Mouse (Mus musculus) adrenal gland, postnatal 4 days (tissue): ENCODE data around the gene Hsd3b4. TPM values are rescaled to one million over a fixed set of nuclear protein-coding genes. Genes with fewer than 3 reads are reported as not detected.
"Not testable (repeated sequence)": the region's sequence is repeated elsewhere in the genome, so short reads cannot be mapped to it uniquely, and the experiment has no call there.

Source experiments
- DNase-seq, 2 experiments: peaks; one replicate each; pipeline ENCODE4 v3.0.0; 2021 to 2022; ENCODE audit warnings: low spot score in 2 of 2, mixed read lengths in 2 of 2
- long read RNA-seq, 2 experiments: library from polyadenylated mRNA; stranded (forward); transcript quantifications; one replicate each; pipeline ENCODE4 v2.0.0; 2021
- total RNA-seq, 2 experiments: library from RNA; stranded (reverse); gene quantifications; 2 replicates each; pipeline ENCODE4 v1.2.3; 2021

Gene Hsd3b4
- 1 to 10 TPM in 1 of 2 experiments, not detected in 1; 1.1 TPM for total RNA-seq
- long read RNA-seq, experiment 1, result 0 reads
- long read RNA-seq, experiment 2, partial matches to known transcripts, result 0 of 6 reads
- long read RNA-seq, experiment 2, other reads (novel, unspliced or antisense), result 5 of 6 reads

DNA sequence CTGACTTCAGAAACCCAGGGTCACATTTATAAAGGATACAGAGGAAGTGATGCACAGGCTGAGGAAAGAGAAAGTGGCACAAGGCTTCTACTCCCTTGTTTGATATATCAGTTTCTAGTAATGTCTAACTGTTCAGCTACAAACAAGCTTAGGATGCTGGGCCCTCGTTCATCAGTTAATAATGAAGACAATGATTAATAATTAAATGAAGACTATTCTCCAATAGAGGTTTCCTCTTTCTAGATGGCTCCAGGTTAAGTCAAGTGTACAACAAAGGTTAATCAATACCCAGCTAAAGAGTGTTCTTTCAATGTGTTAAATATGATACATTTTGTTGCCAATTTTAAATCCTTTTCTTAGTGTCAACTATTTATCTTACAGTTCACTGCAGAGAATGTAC, at the start of gene Hsd3b4:
TSS of gene Hsd3b4 (minus strand) at position 101 of the 400 bp plus-strand sequence.
- not testable (repeated sequence) for DNase-seq

DNA sequence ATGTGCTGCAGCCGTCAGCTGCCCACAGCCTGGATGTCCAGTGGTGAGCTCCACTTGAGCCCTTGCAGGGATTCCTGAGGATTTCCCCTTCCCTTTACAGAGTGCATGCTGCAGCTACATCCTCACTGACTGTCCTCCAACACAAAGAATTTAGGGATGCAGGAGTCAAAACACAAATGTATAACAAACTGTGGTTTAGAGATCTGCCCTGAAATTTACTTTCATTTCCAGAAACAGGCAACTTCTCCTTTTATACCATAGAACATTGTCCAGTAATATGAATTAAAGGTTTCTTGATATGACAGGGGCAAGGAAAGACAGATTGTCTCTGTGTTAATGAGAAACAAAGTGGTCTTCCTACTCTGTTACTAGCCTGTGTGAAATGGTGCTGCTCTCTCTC, 40.5 kb upstream of the Hsd3b4 start:
- not testable (repeated sequence) for DNase-seq

DNA sequence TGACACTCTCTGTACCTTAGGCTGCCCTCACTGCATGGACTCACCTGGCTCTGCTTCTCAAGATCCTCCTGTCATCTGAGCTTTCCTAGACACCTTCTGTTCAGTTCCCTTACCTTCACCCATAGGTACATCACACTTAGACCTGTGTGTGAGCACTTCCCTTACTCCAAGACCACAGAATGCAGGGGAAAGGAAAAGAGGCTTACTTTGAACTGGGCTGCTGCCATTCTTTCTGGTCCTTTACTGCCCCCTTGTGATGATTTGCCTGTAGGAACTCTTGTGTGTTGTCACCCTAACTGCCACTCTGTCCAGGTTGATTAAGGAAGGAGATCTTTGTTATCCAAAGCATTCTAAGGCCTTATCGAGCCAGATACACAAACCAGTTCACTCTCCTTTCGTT, 39.9 kb upstream of the Hsd3b4 start:
- DNase-seq, result not testable (repeated sequence)

DNA sequence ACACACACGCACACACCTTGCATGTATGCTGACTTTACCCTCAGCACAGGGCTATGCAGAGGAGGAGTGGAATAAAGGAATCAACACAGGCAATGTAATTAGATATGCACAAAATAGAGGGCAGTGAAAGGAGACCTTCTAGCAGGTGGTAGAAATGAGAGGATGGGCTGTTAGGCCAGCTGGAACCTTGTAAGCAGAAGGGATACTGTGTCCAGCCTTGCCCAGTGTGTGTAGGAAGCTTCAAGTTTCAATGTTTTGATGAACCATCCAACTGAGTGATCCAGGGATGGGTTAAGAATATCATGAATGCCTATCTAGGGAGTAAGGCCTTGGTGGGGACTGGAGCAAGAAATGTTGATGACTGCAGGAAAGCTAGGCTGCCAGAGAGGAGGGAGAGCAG, 38.2 kb upstream of the Hsd3b4 start:
- DNase-seq, result not testable (repeated sequence)

DNA sequence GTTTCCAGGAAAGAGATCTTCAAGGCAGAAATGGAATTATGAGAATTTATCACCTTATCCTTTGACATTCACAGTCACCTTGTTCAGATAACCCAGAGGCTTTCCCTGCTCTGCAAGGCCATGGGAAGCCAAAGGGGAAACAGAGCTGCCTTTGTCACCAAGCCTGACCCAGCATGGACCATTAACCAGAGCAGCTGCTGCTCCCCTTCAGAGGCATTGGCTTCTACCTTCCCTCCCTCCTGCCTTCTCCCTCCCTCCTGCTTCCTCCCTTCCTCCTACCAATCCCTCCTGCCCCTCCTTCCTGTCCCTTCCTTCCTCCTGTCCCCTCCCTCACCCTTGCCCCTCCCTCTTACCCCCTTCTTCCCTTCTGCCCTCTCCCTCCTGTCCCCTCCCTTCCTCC, 37.3 kb upstream of the Hsd3b4 start:
- DNase-seq, result not testable (repeated sequence)

DNA sequence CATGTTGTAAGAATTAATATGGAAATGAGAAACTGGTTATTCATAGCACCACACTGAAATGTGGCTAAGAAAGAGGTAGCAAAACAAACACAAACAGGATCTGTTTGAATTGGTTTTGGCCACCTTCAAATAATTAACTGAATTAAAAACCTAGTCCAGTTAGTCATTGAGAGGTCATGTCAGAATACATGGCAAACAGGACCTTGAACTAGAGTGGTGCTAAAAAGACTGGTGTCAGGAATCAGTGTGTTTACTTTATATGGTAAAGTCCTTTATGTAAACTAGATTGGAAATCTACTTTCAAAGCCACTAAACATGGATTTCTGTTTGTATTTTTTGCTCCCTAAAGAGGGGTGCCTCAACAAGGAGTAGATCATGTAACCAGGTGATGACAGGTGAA, 14.7 kb upstream of the Hsd3b4 start:
- not testable (repeated sequence) for DNase-seq

DNA sequence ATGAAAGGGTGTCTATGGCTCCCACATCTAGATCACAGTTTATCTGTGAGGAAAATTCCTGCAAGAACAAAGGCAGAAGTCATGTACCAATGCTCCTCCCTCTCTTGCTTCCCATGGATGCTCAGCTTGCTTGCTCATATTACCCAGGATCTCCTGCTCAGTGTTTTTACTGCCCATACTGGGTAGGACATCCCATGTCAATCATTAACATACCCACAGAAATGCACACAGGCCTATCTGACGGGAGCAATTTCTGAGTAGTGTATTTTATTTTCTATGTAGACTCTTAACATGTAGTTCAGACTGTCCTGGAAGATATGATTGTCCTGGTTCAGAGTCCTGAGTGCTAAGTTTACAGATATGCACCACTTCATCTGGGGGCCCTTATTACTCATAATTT, 14.2 kb upstream of the Hsd3b4 start:
- not testable (repeated sequence) for DNase-seq

DNA sequence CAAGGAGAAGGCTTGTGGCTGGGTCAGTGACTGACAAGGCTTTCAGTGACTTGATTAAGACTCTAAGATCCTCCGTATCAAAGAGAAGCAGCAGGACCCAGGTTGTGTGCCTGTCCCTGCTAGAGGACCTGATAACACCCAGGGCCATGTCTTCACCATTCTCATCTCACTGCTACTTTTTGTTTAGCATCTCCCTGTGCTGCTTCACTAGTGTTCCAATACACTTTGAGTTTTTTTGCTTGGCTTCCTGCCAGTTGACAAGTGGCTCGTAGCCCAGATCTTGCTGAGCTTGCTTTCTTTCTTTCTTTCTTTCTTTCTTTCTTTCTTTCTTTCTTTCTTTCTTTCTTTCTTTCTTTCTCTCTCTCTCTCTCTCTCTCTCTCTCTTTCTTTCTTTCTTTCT, 12.5 kb upstream of the Hsd3b4 start:
- not testable (repeated sequence) for DNase-seq

DNA sequence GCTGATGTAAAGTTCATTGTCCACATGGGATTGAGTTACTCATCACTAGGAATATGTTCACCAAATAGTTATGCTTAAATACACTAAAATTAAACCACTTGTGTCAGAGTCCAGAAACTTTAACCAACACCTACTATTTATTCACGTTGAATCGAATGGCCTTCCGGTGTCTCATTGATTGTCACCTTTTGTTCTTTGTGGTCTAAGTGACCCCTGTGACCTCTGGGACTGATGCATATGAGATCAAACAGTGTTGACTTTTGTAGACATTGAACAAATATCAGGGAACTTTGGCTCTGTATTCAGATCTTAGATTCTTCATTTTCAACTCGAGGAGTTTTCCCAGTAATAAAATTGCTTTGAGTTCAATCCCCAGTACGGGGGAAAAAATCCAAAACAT, 3.1 kb downstream of the Hsd3b4 start:
- not testable (repeated sequence) for DNase-seq

DNA sequence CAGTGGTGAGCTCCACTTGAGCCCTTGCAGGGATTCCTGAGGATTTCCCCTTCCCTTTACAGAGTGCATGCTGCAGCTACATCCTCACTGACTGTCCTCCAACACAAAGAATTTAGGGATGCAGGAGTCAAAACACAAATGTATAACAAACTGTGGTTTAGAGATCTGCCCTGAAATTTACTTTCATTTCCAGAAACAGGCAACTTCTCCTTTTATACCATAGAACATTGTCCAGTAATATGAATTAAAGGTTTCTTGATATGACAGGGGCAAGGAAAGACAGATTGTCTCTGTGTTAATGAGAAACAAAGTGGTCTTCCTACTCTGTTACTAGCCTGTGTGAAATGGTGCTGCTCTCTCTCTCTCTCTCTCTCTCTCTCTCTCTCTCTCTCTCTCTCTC, 12.9 kb downstream of the Hsd3b4 start:
- DNase-seq, result not testable (repeated sequence)

DNA sequence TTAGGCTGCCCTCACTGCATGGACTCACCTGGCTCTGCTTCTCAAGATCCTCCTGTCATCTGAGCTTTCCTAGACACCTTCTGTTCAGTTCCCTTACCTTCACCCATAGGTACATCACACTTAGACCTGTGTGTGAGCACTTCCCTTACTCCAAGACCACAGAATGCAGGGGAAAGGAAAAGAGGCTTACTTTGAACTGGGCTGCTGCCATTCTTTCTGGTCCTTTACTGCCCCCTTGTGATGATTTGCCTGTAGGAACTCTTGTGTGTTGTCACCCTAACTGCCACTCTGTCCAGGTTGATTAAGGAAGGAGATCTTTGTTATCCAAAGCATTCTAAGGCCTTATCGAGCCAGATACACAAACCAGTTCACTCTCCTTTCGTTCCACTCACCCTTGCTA, 13.6 kb downstream of the Hsd3b4 start:
- DNase-seq, result not testable (repeated sequence)

DNA sequence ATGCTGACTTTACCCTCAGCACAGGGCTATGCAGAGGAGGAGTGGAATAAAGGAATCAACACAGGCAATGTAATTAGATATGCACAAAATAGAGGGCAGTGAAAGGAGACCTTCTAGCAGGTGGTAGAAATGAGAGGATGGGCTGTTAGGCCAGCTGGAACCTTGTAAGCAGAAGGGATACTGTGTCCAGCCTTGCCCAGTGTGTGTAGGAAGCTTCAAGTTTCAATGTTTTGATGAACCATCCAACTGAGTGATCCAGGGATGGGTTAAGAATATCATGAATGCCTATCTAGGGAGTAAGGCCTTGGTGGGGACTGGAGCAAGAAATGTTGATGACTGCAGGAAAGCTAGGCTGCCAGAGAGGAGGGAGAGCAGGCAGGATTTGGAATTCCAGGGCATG, 15.3 kb downstream of the Hsd3b4 start:
- not testable (repeated sequence) for DNase-seq

DNA sequence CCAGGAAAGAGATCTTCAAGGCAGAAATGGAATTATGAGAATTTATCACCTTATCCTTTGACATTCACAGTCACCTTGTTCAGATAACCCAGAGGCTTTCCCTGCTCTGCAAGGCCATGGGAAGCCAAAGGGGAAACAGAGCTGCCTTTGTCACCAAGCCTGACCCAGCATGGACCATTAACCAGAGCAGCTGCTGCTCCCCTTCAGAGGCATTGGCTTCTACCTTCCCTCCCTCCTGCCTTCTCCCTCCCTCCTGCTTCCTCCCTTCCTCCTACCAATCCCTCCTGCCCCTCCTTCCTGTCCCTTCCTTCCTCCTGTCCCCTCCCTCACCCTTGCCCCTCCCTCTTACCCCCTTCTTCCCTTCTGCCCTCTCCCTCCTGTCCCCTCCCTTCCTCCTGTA, 16.1 kb downstream of the Hsd3b4 start:
- not testable (repeated sequence) for DNase-seq

DNA sequence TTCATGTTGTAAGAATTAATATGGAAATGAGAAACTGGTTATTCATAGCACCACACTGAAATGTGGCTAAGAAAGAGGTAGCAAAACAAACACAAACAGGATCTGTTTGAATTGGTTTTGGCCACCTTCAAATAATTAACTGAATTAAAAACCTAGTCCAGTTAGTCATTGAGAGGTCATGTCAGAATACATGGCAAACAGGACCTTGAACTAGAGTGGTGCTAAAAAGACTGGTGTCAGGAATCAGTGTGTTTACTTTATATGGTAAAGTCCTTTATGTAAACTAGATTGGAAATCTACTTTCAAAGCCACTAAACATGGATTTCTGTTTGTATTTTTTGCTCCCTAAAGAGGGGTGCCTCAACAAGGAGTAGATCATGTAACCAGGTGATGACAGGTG, 38.8 kb downstream of the Hsd3b4 start:
- DNase-seq, result not testable (repeated sequence)

DNA sequence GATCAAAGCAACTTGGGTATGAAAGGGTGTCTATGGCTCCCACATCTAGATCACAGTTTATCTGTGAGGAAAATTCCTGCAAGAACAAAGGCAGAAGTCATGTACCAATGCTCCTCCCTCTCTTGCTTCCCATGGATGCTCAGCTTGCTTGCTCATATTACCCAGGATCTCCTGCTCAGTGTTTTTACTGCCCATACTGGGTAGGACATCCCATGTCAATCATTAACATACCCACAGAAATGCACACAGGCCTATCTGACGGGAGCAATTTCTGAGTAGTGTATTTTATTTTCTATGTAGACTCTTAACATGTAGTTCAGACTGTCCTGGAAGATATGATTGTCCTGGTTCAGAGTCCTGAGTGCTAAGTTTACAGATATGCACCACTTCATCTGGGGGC, 39.3 kb downstream of the Hsd3b4 start:
- not testable (repeated sequence) for DNase-seq

DNA sequence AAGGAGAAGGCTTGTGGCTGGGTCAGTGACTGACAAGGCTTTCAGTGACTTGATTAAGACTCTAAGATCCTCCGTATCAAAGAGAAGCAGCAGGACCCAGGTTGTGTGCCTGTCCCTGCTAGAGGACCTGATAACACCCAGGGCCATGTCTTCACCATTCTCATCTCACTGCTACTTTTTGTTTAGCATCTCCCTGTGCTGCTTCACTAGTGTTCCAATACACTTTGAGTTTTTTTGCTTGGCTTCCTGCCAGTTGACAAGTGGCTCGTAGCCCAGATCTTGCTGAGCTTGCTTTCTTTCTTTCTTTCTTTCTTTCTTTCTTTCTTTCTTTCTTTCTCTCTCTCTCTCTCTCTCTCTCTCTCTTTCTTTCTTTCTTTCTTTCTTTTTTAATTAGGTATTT, 41.0 kb downstream of the Hsd3b4 start:
- DNase-seq, result not testable (repeated sequence)

DNA sequence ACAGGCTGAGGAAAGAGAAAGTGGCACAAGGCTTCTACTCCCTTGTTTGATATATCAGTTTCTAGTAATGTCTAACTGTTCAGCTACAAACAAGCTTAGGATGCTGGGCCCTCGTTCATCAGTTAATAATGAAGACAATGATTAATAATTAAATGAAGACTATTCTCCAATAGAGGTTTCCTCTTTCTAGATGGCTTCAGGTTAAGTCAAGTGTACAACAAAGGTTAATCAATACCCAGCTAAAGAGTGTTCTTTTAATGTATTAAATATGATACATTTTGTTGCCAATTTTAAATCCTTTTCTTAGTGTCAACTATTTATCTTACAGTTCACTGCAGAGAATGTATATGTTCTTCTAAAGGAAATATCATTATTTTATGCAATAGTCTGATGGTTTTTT, 53.3 kb downstream of the Hsd3b4 start, which contains the start of gene Gm4450:
TSS of gene Gm4450 (minus strand) at position 101 of the 400 bp plus-strand sequence.
- DNase-seq, result not testable (repeated sequence)

DNA sequence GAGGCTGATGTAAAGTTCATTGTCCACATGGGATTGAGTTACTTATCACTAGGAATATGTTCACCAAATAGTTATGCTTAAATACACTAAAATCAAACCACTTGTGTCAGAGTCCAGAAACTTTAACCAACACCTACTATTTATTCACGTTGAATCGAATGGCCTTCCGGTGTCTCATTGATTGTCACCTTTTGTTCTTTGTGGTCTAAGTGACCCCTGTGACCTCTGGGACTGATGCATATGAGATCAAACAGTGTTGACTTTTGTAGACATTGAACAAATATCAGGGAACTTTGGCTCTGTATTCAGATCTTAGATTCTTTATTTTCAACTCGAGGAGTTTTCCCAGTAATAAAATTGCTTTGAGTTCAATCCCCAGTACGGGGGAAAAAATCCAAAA, 56.5 kb downstream of the Hsd3b4 start:
- not testable (repeated sequence) for DNase-seq

Other genes starting within 250 kb of the Hsd3b4 start
- gene Hmgcs2, start 230.1 kb downstream of the Hsd3b4 start, total RNA-seq, result 100 to 1,000 TPM in 1 of 2 experiments, 10 to 100 TPM in 1; 30.6 to 130 TPM
- gene Phgdh, start 170.5 kb downstream of the Hsd3b4 start, total RNA-seq, result 10 to 100 TPM; 52.0 to 79.6 TPM
- gene Zfp697, start 128.1 kb downstream of the Hsd3b4 start, total RNA-seq, result 1 to 10 TPM; 5.6 to 9.4 TPM
- gene Gm4450, start 53.4 kb downstream of the Hsd3b4 start, total RNA-seq, result 10 to 100 TPM in 1 of 2 experiments, not detected in 1; 12.2 TPM
- gene Gm10681, start 78.3 kb upstream of the Hsd3b4 start, total RNA-seq, result 10 to 100 TPM in 1 of 2 experiments, 1 to 10 TPM in 1; 1.9 to 18.9 TPM
- gene Hsd3b5, start 119.7 kb upstream of the Hsd3b4 start, total RNA-seq, result 1 to 10 TPM in 1 of 2 experiments, under 1 TPM in 1; 0.20 to 4.8 TPM
- 1 to 10 TPM; 1.0 TPM for gene Hsd3b2, start 214.0 kb upstream of the Hsd3b4 start, total RNA-seq